Mouse (Mus musculus): ENCODE data around the gene Tctex1d2.
A peak's percentile ranks its signal among the peaks of the same experiment; 100 is the strongest.

Tctex1d2 gene

GRCm38 (mm10) chr16:32419517-32420483, at the start of gene Tctex1d2:
Gene Tctex1d2, plus strand, starts transcription at chr16:32419702.
- peak; percentile 95 to 96 for DNase-seq

GRCm38 (mm10) chr16:32371351-32371750, 48.2 kb upstream of the Tctex1d2 start:
- DNase-seq = peak; percentile 50 to 61

GRCm38 (mm10) chr16:32379575-32379974, 39.9 kb upstream of the Tctex1d2 start:
- DNase-seq = no peak

DNA sequence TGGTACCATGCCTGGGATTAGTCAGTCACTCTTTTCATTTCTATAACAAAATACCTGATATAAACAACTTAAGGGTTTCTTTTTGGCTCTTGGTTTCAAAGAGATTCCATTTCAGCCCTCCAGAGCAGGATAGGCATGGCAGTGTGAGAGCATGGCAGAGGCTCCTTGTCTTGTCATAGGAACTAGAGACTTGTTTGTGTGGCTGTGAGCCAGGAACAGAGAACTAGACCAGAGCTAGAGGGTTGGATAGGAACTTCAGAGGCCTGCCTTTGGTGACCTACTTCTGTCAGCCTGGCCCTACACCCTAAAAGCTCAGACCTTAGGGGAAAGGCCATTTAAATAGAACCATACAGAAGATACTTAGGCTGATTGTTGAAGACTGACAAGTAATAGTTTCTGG, 36.6 kb upstream of the Tctex1d2 start:
- DNase-seq = no peak

- no peak for DNase-seq
Measured at GRCm38 (mm10) chr16:32384885-32385284, 34.6 kb upstream of the Tctex1d2 start.

DNA sequence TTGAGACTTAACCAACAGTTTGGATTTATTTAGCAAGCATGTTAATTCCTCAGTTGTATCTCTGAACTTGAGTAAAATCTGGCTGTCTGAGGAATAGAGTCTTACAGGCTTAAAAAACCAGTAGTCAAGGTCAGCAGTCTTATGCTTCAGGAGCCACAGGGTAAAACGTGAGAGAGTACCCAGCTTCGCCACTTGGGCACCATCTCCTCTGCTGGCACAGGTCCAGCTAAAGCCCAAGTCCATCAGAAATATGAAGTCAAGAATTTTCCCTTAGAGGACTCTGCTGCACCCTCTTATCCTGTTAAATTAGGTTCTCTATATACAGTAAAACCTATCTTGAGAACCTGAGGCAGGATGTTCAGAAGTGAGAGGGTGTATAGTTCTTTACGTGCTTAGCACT, 32.7 kb upstream of the Tctex1d2 start:
- DNase-seq = peak; percentile 19 to 55

DNA sequence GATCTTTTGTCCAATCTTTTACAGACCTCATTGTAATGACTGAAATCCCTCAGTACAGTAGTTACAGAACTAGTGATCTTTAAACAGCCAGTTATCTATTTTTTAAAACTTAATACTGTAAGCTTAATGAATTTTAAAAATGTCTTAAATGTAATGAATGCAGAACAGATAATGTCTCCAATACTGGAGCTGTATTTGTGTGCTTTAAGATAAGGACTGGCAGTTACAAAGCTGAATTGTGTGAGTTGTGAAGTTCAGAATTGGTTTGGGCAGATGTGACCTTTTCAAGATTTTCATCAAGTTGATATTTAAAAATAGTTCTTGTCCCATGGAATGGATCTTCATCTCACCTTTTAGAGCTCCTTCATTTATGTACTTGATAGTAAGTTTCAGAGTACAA, 30.5 kb upstream of the Tctex1d2 start:
- DNase-seq = no peak

- DNase-seq = no peak
Measured at GRCm38 (mm10) chr16:32389841-32390240, 29.7 kb upstream of the Tctex1d2 start.

- no peak for DNase-seq
Measured at GRCm38 (mm10) chr16:32390882-32391281, 28.6 kb upstream of the Tctex1d2 start.

DNA sequence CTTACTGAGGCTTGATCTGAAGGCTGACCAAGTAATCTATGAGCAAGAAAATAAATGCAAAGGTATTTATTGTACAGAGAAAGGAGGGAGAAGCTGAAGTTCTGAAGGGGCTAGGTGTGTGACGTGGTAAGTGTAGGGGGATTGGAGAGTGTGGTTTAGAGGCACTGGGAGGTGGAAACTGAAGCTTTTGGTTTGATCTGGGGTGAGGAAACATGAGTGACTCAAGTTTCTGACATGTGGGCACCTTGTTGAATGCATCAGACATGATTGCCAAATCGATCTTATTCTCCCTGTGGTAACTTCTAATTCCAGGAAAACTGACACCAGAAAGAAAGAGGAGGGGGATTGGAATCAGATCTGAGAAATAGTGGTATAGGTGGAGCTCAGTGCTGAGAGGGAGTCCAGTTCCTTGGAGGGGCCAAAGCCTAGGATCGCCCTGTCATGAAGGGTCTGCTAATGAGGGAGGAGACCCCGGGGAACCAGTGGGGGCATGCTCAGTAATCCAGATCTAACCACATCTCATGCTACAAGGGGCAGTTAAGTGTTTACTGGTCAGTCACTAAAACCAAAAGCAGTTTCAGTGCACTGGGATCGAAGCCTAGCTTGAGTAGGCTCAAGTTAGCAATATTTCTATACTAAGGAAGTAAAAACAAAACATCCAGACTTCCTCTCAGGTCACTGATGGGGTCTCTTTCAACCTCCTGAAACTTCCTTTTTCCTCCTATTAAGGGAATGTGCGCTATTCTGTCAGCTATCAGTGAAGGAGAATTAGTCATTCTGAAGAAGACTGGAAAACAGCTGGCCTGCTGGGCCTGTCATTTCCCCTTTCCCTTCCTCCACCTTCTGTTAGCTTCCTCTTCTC, 23.6 kb upstream of the Tctex1d2 start:
- no peak for DNase-seq

DNA sequence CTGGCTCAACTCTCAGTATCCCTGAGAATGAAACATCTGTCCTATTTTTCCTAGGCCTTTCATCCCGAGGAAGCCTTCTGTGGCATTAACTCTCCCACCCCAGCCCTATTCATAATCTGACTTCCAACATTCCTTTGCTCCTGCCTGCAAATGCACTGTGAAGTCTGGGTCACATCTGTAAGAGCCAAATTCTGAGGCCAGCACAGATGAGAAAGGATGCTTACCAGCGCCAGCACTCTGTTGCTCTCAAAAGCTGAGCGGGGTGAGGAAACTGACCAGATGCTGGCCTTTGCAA, 23.0 kb upstream of the Tctex1d2 start:
- no peak for DNase-seq

GRCm38 (mm10) chr16:32398206-32398605, 21.3 kb upstream of the Tctex1d2 start:
- DNase-seq = no peak

- no peak for DNase-seq
Measured at GRCm38 (mm10) chr16:32400267-32400666, 19.2 kb upstream of the Tctex1d2 start, which contains the start of gene Tm4sf19. Gene Tm4sf19, plus strand, starts transcription at chr16:32400506.

- DNase-seq = no peak
Measured at GRCm38 (mm10) chr16:32401335-32401965, 18.1 kb upstream of the Tctex1d2 start.

DNA sequence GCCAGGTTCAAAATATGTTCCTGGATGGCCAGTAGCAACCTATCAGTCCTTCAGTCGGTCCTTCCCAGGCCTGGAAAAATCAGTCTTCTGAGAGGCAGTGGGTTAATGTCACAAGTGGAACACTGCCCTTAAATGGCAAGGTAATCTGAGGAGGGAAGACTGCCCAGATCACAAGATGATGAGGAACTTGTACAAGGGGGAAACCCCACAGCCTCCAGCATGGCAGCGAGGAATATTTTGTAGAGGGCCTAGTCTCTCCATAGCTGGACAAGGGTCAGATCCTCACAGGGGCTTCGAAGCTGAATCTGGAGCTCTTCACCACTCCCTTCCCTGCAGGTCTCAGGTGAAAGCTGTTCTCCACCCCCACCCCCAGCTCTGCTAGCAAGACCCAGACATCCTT, 16.7 kb upstream of the Tctex1d2 start:
- no peak for DNase-seq

- DNase-seq = no peak
Measured at GRCm38 (mm10) chr16:32405716-32406115, 13.8 kb upstream of the Tctex1d2 start.

DNA sequence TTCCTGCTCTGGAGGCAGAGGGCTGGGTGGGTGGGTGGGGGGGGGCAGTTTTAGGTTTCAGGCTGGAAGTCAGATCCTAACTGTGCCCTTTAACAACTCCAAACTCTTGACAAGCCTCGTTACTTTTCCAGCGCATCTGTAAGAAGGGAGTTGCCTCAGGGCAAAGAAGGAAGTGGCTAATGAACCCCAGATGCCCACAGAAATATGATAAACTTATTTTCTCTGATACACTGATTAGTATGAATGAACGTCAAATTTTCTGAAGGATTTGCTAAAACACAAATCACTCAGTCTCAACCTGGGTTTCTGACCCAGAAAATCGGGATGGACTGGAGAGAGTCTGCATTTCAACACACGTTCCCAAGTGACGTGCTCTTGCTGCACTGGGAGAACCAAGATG, 12.8 kb upstream of the Tctex1d2 start:
- no peak for DNase-seq

- no peak for DNase-seq
Measured at GRCm38 (mm10) chr16:32407730-32408129, 11.8 kb upstream of the Tctex1d2 start.

- no peak for DNase-seq
Measured at GRCm38 (mm10) chr16:32417457-32417856, 2.0 kb upstream of the Tctex1d2 start.

- no peak for DNase-seq
Measured at GRCm38 (mm10) chr16:32427506-32427905, 8.0 kb downstream of the Tctex1d2 start.

DNA sequence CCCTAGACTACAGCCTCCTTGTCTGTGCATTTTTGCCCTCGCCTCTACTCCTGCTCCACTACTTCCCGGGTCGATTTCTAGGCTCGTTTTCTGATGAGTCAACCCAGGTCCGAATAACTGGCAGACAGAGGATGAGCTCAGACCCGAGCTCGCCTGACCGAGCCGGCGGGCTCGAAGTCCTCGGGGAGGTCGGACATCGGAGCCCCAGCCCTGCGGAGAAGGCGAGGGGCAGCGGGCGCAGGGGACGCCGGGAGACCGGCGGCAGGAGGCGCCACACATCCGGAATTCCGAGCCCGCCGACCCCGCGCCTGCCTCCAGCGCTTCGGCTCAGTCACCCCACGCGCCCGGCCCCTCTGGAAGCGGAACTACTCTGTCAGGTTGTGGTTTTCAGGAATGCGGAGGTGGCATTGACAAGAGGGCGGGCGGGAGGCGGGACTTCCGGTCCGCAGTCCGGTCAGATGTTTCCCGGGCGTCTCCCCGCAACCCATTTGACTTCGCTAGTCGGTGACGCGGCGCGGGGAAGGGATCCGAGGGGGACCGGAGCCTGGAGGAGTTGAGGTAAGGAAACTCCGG, 11.1 kb downstream of the Tctex1d2 start, which contains the start of gene Pcyt1a:
Gene Pcyt1a (plus strand): TSS at position 448 of the 573 bp plus-strand sequence.
- DNase-seq = peak; percentile 93

- no peak for DNase-seq
Measured at GRCm38 (mm10) chr16:32431047-32431591, 11.6 kb downstream of the Tctex1d2 start.
